Mouse (Mus musculus) spleen, adult 2 months (tissue): ENCODE measurements around the gene Ms4a15.

Source experiments
- CTCF ChIP-seq: fragments of 200-500 bp; IDR thresholded peaks from 2 replicates; pipeline ENCODE4 v1.5.1; 2011; ENCODE audit warnings: mild to moderate bottlenecking, inconsistent platforms; ENCODE audit not compliant: insufficient read depth, insufficient read length, insufficient replicate concordance; ENCODE audit errors: extremely low read depth
- POLR2A ChIP-seq: fragments of 200-500 bp; IDR thresholded peaks from 2 replicates; pipeline ENCODE4 v1.6.1; 2011; ENCODE audit warnings: low read depth, low read length, inconsistent platforms

DNA sequence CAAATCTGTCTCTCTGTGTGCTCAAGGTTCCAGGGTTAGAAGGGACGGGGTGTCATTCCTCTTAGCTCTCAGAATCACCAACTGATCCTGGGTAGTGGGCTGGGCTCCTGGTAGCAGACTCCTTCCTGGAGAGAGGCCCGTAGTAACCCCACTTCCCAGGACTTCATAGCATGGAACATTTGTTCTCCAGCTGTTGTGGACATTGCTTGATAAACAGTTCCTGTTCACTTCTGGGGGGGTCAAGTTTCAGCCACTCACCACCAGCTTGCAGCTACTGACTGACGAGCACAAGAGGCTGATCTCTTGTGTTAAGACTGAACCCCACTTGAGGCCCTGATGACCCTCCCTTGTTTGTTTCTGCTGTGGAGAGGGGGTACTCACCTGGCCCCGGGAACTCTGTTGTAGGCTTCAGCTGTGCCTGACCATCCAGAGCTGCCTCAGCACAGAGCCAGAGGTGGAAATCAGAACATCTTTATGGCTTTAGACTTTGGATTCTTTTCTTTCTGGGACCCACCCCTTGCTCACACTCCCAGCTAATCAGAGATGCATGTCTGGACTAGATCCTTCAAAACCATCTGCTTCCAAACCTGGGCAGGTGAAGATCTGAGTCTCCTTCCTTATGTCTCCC is 18.7 kb downstream of the Ms4a15 start, which contains the start of gene Ms4a10:
- no peak for TF ChIP-seq POLR2A
- TF ChIP-seq CTCF = no peak
